Mouse (Mus musculus) kidney, adult 8-10 months (tissue): ENCODE results near the gene Cactin.

Source experiments
- DNase-seq, 2 experiments: peaks; one replicate each; pipeline ENCODE4 v3.0.0; 2022

Cactin gene

GRCm38 (mm10) chr10:81319741-81320549, 958 bp upstream of the Cactin start:
- peak in 1 of 2 experiments; percentile 97 for DNase-seq

DNA sequence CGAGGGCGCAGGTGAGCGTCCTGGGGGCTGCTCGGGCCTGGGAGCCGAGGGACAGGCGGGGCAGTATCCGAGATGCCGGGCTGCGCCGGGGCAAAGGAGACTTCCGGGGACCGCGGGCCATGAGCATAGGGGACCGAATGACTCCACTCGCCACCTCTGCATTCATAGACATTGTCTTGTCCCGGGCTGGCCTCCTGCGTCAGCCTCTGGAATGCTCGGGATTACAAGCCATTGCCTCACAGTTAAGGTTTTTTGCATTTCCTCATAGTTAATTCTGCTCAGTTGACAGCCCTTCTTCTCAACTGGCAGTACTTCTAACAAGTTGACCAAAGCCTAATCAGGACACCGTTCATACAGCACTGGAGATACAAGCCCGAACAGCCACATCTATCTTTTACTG, 533 bp downstream of the Cactin start:
- DNase-seq: no peak

GRCm38 (mm10) chr10:81322444-81322843, 1.5 kb downstream of the Cactin start:
- no peak for DNase-seq

- DNase-seq: no peak
These were observed 2.4 kb downstream of the Cactin start for GRCm38 (mm10) chr10:81323141-81323775.

GRCm38 (mm10) chr10:81323791-81324530, 3.1 kb downstream of the Cactin start:
- DNase-seq: no peak

DNA sequence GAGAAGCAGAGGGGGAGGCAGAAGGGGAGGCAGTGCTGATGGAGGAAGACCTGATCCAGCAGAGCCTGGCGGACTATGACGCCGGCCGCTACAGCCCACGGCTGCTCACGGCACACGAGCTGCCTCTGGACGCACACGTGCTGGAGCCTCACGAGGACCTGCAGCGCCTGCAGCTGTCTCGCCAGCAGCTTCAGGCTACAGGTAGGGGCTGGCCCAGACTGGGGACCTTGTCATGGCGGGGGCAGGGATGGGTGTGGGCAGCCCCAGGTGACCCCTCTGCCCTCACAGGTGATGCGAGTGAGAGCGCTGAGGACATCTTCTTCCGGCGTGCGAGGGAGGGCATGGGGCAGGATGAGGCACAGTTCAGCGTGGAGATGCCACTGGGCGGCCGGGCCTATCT, 4.3 kb downstream of the Cactin start:
- DNase-seq: no peak

- DNase-seq: no peak
These were observed 4.9 kb downstream of the Cactin start for GRCm38 (mm10) chr10:81325781-81326180.

DNA sequence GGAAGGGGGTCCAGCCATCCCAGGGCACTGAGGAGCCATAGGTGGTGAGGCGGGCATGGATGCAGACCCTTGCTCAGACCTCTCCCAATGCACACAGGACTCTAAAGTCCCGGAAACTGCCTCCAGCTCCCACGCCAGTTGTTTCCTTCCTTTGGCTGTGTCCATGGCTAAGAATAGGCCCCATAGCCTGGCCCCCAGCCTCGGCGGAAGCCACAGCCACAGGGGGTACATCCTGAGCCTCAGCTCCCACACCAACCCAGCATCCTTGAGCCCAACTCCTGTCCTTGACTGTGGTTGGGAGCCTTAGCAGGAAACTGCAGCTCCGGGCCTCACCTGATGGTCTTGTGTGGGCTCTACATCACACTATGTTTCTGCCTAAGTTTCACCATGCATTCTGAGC, 6.0 kb downstream of the Cactin start:
- no peak for DNase-seq

DNA sequence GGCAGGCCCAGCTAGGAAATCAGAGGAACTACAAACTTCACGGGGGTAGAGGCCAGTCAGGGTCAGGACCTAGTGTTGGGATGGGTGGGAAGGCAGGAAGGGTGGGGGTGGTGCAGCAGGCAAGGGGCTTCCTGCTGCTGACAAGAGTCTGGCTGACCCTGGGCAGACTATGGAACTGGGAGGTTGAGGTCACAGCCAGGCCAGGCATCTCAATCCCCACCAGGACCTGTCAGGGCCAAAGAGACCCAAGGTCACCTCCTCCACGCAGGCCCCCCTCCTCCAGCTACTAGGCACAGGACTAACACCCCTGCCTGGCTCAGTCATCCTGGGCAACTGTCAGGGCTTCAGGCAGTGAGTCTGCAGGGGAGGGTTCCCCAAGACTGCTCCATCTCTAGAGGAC, 7.1 kb downstream of the Cactin start:
- no peak for DNase-seq

- DNase-seq: no peak
These were observed 7.5 kb downstream of the Cactin start, which contains the start of gene Tbxa2r for GRCm38 (mm10) chr10:81328386-81328785. TSS of gene Tbxa2r (plus strand) at chr10:81328731.

DNA sequence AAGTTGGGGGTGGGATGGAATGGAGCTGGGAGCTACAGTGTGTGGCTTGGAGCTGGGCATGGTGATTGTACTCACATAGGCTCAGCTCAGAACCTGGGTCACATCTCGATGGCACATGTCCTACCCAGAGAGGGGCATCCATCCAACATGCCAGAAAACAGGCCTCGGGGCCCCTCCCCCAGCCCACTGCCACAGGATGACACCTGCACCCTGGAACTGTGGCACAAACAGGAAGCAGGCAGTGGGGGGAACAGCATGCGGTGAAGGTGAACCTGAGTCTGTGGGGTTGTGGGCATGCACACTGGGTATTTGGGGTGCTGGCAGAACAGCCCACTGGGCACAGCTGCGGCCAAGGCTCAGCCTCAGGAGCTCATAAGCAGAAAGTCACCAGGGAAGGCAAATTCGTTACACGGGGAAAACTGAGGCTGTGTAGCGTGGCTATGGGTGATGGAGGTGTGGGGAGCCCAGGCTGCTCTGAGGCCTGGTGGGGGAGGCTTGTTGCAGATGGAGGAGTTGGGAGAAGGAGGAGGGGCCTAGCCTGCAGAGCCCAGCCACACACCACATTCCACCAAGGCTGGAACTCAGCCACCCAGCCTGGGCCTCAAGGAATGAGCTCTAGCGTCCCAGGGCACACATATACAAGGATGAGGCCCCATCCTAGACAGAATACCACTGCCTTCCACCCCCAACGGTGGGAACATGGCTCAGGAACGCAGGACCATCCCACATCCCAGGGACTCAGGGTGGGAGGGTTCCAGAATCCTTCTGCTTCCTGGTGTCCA, 8.5 kb downstream of the Cactin start:
- DNase-seq: no peak

GRCm38 (mm10) chr10:81330007-81330406, 9.1 kb downstream of the Cactin start:
- no peak for DNase-seq

DNA sequence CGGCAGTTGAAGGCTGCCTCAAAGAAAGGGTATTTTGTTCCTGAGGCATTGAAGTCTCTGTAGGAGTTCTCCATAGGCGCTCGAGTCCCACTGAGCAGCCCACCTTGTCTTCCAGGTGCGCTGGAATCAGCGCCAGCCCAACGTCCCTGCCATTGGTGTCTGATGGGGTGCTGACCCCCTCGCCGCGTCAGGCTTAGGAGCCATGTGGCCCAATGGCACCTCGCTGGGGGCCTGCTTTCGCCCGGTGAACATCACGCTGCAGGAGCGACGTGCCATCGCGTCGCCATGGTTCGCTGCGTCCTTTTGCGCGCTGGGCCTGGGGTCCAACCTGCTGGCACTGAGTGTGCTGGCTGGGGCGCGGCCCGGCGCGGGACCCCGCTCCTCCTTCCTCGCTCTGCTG, 11.4 kb downstream of the Cactin start:
- DNase-seq: no peak

DNA sequence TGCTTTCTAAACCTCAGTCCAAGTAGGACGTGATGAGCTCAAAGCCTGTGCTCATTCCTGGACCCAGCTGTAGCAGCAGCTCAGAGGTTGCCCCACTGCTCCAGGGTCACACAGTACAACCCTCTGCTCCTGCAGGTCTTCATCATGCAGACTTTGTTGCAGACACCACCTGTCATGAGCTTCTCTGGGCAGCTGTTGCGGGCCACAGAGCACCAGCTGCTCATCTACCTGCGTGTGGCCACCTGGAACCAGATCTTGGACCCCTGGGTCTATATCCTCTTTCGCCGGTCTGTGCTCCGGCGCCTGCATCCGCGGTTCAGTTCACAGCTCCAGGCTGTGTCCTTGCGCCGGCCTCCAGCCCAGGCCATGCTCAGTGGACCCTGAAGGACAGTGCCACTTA, 13.4 kb downstream of the Cactin start:
- DNase-seq: no peak

- no peak for DNase-seq
These were observed 14.8 kb downstream of the Cactin start for GRCm38 (mm10) chr10:81335393-81336340.

DNA sequence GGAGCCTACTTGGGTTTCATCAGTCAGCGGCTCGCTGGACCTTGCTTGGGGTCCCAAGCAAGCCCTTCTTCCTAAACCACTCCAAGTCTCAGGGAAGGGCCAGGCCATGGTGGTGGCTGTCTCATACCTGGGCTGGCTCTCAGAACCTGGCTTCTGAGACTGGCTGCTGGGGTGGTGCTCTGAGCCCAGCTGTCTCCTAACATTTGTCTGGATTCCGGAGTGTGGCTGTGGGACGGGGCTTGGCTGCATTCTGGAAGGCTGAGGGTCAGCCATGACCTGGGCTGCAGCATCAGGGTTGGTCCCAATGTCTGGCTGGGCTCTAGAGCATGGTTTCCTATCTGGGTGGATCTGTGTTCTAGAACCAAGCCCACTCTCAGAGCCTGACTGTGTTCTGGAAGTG, 15.7 kb downstream of the Cactin start:
- no peak for DNase-seq

DNA sequence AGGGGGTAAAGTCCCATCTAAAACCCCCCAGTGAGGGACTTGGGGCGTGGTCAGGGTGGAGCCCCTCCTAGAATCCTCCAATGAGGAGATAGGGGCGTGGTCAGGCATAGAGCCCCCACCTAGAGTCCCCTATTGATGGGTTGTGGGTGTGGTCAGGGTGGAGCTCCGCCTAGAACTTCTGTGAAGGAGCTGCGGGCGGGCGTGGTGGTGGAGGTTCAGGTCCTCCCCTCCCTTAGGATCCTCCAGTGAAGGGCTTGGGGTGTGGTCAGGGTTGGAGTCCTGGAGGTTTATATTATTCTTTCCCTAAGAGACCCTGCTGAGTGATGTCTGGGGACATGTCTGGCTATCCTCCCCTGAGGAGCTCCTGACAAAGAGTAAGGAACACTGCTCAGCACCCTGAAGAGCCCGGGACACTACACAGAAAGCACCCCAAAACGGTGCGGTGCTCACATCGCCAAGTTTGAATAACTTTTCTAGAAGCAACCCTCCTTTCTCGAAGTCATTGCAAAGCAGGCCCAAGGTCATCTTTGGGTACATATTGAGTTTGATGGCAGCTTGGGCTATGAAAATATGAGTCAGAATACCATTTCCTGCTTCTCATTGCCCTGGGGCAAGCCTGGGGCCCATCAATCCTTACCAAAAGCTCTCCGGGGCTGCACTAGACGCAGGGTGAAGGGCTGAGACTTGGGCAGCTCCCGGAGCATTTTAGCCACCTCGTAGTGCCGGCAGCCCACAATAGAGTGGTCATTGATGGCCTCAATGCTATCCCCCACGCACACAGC, 19.8 kb downstream of the Cactin start:
- DNase-seq: no peak

DNA sequence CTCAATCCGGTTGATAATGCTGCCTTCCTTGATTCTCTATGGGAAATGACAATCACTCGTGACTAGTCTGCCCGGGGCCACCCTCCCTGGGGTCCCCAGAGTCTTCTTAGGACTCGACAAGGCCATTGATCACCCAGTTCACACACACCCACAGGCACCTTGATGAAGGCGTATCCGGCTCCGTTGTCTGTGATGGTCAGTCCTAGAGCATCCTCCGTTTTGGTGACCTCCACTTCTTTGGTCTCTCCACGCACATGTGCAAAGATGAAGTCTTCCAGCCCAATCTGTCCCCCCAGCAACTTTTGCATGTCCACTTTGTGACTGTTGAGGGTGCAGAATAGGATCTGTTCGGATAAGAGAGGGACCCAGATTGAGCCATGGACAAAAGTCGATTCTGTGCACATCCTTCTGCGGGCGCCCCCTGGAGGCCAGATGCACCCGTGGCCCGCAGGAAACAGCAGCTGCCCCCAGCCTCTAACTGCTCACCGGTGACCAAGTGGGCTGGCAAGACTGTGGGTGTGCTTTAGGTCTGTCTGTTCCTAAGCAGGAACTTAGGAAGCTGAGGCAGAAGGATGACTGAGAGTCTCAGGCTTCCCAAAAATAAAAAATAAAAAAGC, 20.5 kb downstream of the Cactin start:
- peak in 1 of 2 experiments; percentile 73 for DNase-seq

GRCm38 (mm10) chr10:81342686-81343505, 22.0 kb downstream of the Cactin start, which contains the start of gene Gipc3:
TSS of gene Gipc3 (minus strand) at chr10:81343266.
- DNase-seq: no peak
